Mouse (Mus musculus) lung, embryonic 14.5 days (tissue): ENCODE measurements around the gene Gm6351. TPM values are rescaled to one million over a fixed set of nuclear protein-coding genes. Genes with fewer than 3 reads are reported as not detected.
"Not testable (repeated sequence)": the region's sequence is repeated elsewhere in the genome, so short reads cannot be mapped to it uniquely, and the experiment has no call there.

Experiments used
- ATAC-seq: fragments of 200-750 bp; cut with Nextera tagmentation; 2 replicates; pipeline ENCODE4 v1.8.0; 2017; ENCODE audit warnings: mild to moderate bottlenecking, moderate TSS enrichment, moderate library complexity; ENCODE audit not compliant: insufficient read depth
- DNase-seq: peaks from one replicate; pipeline ENCODE4 v3.0.0-alpha.2; 2015
- H3K27ac ChIP-seq: fragments of 300-500 bp; sonication (generic); 2 replicates; pipeline ENCODE4 v1.5.1; 2014; ENCODE audit warnings: low read depth, mild to moderate bottlenecking, moderate library complexity
- H3K27me3 ChIP-seq: fragments of 300-500 bp; sonication (generic); 2 replicates; pipeline ENCODE4 v1.6.1; 2014; ENCODE audit warnings: low read length, control low read depth; ENCODE audit not compliant: insufficient read depth
- H3K36me3 ChIP-seq: fragments of 300-500 bp; sonication (generic); 2 replicates; pipeline ENCODE4 v1.6.1; 2014; ENCODE audit warnings: control low read depth; ENCODE audit not compliant: insufficient read depth
- H3K4me1 ChIP-seq: fragments of 300-500 bp; sonication (generic); 2 replicates; pipeline ENCODE4 v1.6.1; 2014; ENCODE audit warnings: antibody characterized with exemption, control low read depth; ENCODE audit not compliant: insufficient read depth
- H3K4me2 ChIP-seq: fragments of 300-500 bp; sonication (generic); 2 replicates; pipeline ENCODE4 v1.6.1; 2014; ENCODE audit warnings: mild to moderate bottlenecking
- H3K4me3 ChIP-seq: fragments of 300-500 bp; sonication (generic); 2 replicates; pipeline ENCODE4 v1.5.1; 2014; ENCODE audit warnings: low read depth, low read length
- H3K9ac ChIP-seq: fragments of 300-500 bp; sonication (generic); 2 replicates; pipeline ENCODE4 v1.6.1; 2014
- H3K9me3 ChIP-seq: fragments of 300-500 bp; sonication (generic); 2 replicates; pipeline ENCODE4 v1.6.1; 2016; ENCODE audit warnings: low read depth, low read length, control low read depth
- WGBS: fragments of 180-500 bp; shearing (Covaris S2); extraction: QIAGEN DNeasy Blood & Tissue Kit; methylation state at CpG from one replicate; pipeline ENCODE4 v1.1.7; 2014; 5-methylcytosine and 5-hydroxymethylcytosine counted together
- polyA plus RNA-seq: library from polyadenylated mRNA; unstranded; fragments of >200 nt; fragmentation: Nextera tagmentation; extraction: Ambion mirVana; gene quantifications from 2 replicates; pipeline ENCODE4 v1.2.1, GENCODE M21; 2014

Gm6351 gene
- polyA plus RNA-seq, result not detected in 2 replicates

GRCm38 (mm10) chr5:94076085-94076484 lies at the start of gene Gm6351:
TSS of gene Gm6351 (plus strand) at chr5:94076385.
- H3K36me3 ChIP-seq, H3K27ac ChIP-seq, DNase-seq, H3K9me3 ChIP-seq, H3K4me2 ChIP-seq, H3K27me3 ChIP-seq, ATAC-seq, H3K4me1 ChIP-seq, H3K9ac ChIP-seq, H3K4me3 ChIP-seq: not testable (repeated sequence)
- WGBS, result no CpG with 5 or more reads among the region's 3 CpGs

DNA sequence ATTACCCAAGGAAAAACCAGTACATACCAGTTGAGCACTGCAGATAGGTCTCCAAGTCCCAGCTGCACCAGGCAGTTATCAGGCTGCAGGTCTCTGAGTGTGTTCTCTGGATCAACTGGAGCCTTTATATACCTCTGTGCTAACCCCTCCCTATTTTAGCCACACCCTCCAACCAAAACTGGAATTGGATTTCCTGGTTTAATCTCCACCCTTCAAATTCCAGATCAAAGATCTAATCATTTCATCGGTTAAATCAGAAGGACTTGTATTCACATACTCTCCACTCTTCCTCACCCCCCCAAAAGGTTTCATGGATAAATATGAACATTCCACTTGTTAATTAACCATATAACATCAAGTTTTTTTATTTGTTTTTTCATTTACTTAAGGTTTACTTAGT lies 5.7 kb upstream of the Gm6351 start, which contains the start of gene BC061212:
Gene BC061212 (minus strand): TSS at position 101 of the 400 bp plus-strand sequence.
- not testable (repeated sequence) for H3K27ac ChIP-seq, H3K36me3 ChIP-seq

More for the DNA sequence above, 5.7 kb upstream of the Gm6351 start, which contains the start of gene BC061212:
- H3K9ac ChIP-seq, H3K4me3 ChIP-seq, ATAC-seq, H3K4me2 ChIP-seq, H3K4me1 ChIP-seq, H3K27me3 ChIP-seq, H3K9me3 ChIP-seq, DNase-seq: not testable (repeated sequence)
- WGBS, result no CpG with 5 or more reads among the region's 1 CpGs

Other genes with a start within 250 kb of the Gm6351 start
- gene Gm7792, start 232.6 kb upstream of the Gm6351 start, polyA plus RNA-seq, result not detected in 2 replicates
- not detected in 2 replicates for gene Gm16429, start 147.3 kb upstream of the Gm6351 start, polyA plus RNA-seq
- gene BC061212, start 5.8 kb upstream of the Gm6351 start, polyA plus RNA-seq, result not detected in 2 replicates
- not detected in 2 replicates for gene Gm3106, start 141.6 kb downstream of the Gm6351 start, polyA plus RNA-seq
- not detected in 2 replicates for gene A430089I19Rik, start 230.4 kb downstream of the Gm6351 start, polyA plus RNA-seq
- not detected in 2 replicates for gene Gm6502, start 238.1 kb downstream of the Gm6351 start, polyA plus RNA-seq